Mouse (Mus musculus) spleen, adult 2 months (tissue): ENCODE data around the gene Slc13a5. TPM values are rescaled to one million over a fixed set of nuclear protein-coding genes. Genes with fewer than 3 reads are reported as not detected.
A peak's percentile ranks its signal among the peaks of the same experiment; 100 is the strongest.

Experiments used
- DNase-seq, 2 experiments: peaks; one replicate each; pipeline versions ENCODE4 v3.0.0 to v3.0.0-alpha.2; 2012 to 2021; ENCODE audit warnings: low spot score in 2 of 2, low read depth in 1 of 2
- H3K27ac ChIP-seq: fragments of 200-500 bp; 2 replicates; pipeline ENCODE4 v1.5.1; 2012; ENCODE audit warnings: low read length, inconsistent platforms; ENCODE audit not compliant: insufficient read depth
- H3K27me3 ChIP-seq: fragments of 200-500 bp; 2 replicates; pipeline ENCODE4 v1.6.1; 2012; ENCODE audit warnings: mild to moderate bottlenecking, moderate library complexity, low read length, inconsistent platforms; ENCODE audit not compliant: control insufficient read depth, insufficient read depth
- H3K36me3 ChIP-seq: fragments of 200-500 bp; 2 replicates; pipeline ENCODE4 v1.6.1; 2012; ENCODE audit warnings: mild to moderate bottlenecking, low read length, inconsistent platforms; ENCODE audit not compliant: control insufficient read depth, insufficient read depth
- H3K4me1 ChIP-seq: fragments of 200-500 bp; 2 replicates; pipeline ENCODE4 v1.6.1; 2011; ENCODE audit warnings: inconsistent platforms; ENCODE audit not compliant: control insufficient read depth, insufficient read depth, insufficient read length
- H3K4me3 ChIP-seq: fragments of 200-500 bp; 2 replicates; pipeline ENCODE4 v1.5.1; 2011; ENCODE audit warnings: mild to moderate bottlenecking, inconsistent platforms; ENCODE audit not compliant: insufficient read depth, insufficient read length; ENCODE audit errors: extremely low read depth
- CTCF ChIP-seq: fragments of 200-500 bp; IDR thresholded peaks from 2 replicates; pipeline ENCODE4 v1.5.1; 2011; ENCODE audit warnings: mild to moderate bottlenecking, inconsistent platforms; ENCODE audit not compliant: insufficient read depth, insufficient read length, insufficient replicate concordance; ENCODE audit errors: extremely low read depth
- POLR2A ChIP-seq: fragments of 200-500 bp; IDR thresholded peaks from 2 replicates; pipeline ENCODE4 v1.6.1; 2011; ENCODE audit warnings: low read depth, low read length, inconsistent platforms
- WGBS: fragments of 180-500 bp; shearing (Covaris S2); methylation state at CpG from one replicate; pipeline ENCODE4 v1.1.7; 2018; 5-methylcytosine and 5-hydroxymethylcytosine counted together
- polyA plus RNA-seq: library from polyadenylated mRNA; depleted of rRNA; stranded (reverse); fragments of >200 nt; gene quantifications from 2 replicates; pipeline ENCODE4 v1.2.3, GENCODE M21; 2012

Slc13a5 gene
- polyA plus RNA-seq, 1 experiment: not detected

- TF ChIP-seq POLR2A (no peak), CTCF (no peak)
- no peak for DNase-seq
- peak overlapping the region; percentile 70 for H3K27ac ChIP-seq
- H3K27me3 ChIP-seq: no peaks in the 10 kb centered on the region
- H3K36me3 ChIP-seq: peaks cover 14% of the 10 kb centered on the region
- peak overlapping the region; percentile 56 for H3K4me3 ChIP-seq
- H3K4me1 ChIP-seq: peaks cover 14% of the 10 kb centered on the region; the same call in 1 of the 2 replicates
- WGBS: 64% methylated on average over 7 of the region's 7 CpGs
These were observed 35.2 kb upstream of the Slc13a5 start for GRCm38 (mm10) chr11:72302230-72302629.

DNA sequence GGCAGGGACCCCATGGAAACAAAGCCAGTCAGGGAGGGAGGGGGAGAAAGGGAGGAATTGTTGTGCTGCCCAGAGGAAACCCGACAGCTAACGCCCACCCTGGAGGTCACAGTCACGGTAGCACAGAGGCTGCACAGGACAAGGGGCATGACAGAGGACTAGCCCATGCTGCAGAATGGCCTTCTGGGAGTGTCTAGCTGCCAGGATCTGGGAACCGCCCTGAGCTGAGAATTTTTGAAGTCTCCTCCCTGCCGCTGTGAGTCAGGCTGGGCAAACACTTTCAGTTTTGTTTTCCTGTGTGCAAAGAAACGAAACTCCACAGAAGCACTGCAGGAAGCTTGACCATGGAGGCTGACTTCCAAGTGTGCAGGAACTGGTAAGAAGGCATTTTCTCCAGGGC lies 34.3 kb upstream of the Slc13a5 start, which contains the start of gene Xaf1:
TSS of gene Xaf1 (plus strand) at position 296 of the 400 bp plus-strand sequence.
- Histone ChIP-seq H3K36me3 (peaks cover 10% of the 10 kb centered on the region), H3K4me3 (peak within 1 kb of the TSS; percentile 56), H3K27ac (peak within 1 kb of the TSS; percentile 70), H3K27me3 (no peaks in the 10 kb centered on the region), H3K4me1 (peaks cover 14% of the 10 kb centered on the region; the same call in 1 of the 2 replicates)
- WGBS: under 1% methylated on average over 6 of the region's 6 CpGs
- no peak; the same call in 1 of the 2 replicates for TF ChIP-seq POLR2A
- no peak for TF ChIP-seq CTCF
- DNase-seq: peak; percentile 29 to 51

DNA sequence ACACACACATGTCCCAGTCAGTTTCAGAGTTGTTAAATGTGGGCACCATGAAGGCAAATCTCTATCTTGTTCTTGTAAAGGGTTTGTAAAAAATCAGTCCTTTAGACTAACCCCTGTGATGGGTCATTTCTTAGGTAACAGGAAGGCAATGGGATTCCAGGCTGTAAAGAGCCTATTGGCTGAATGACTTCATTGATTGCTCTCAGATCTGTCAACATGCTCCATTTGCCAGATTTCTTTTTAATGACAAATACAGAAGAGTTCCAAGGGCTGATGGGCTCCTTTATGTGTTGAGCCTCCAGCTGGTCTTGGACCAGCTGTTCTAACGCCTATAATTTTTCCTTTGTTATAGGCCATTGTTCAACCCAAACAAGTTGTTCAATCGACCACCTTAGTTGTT lies 26.1 kb upstream of the Slc13a5 start:
- 94% methylated on average over 2 of the region's 2 CpGs for WGBS
- H3K4me3 ChIP-seq: no peak overlapping the region
- H3K4me1 ChIP-seq: no peaks in the 10 kb centered on the region
- DNase-seq: no peak
- no peaks in the 10 kb centered on the region for H3K27me3 ChIP-seq
- no peaks in the 10 kb centered on the region for H3K36me3 ChIP-seq
- no peak overlapping the region for H3K27ac ChIP-seq
- TF ChIP-seq POLR2A (no peak), CTCF (no peak)

GRCm38 (mm10) chr11:72287543-72287942 lies 20.5 kb upstream of the Slc13a5 start:
- H3K27ac ChIP-seq: no peak overlapping the region
- no peak for TF ChIP-seq POLR2A
- TF ChIP-seq CTCF: no peak
- H3K4me3 ChIP-seq: no peak overlapping the region
- H3K4me1 ChIP-seq: no peaks in the 10 kb centered on the region
- 86% methylated on average over 3 of the region's 3 CpGs for WGBS
- H3K36me3 ChIP-seq: no peaks in the 10 kb centered on the region
- H3K27me3 ChIP-seq: peaks cover 2% of the 10 kb centered on the region; the same call in 1 of the 2 replicates
- DNase-seq: no peak

GRCm38 (mm10) chr11:72287126-72287525 lies 20.1 kb upstream of the Slc13a5 start:
- no peak overlapping the region for H3K4me3 ChIP-seq
- 85% methylated on average over 2 of the region's 2 CpGs for WGBS
- peaks cover 2% of the 10 kb centered on the region; the same call in 1 of the 2 replicates for H3K27me3 ChIP-seq
- H3K36me3 ChIP-seq: no peaks in the 10 kb centered on the region
- no peak for TF ChIP-seq POLR2A
- TF ChIP-seq CTCF: no peak
- no peaks in the 10 kb centered on the region for H3K4me1 ChIP-seq
- H3K27ac ChIP-seq: no peak overlapping the region
- DNase-seq: no peak

GRCm38 (mm10) chr11:72286651-72287050 lies 19.6 kb upstream of the Slc13a5 start:
- 82% methylated on average over 3 of the region's 3 CpGs for WGBS
- H3K27ac ChIP-seq: no peak overlapping the region
- H3K27me3 ChIP-seq: peaks cover 2% of the 10 kb centered on the region; the same call in 1 of the 2 replicates
- H3K4me1 ChIP-seq: no peaks in the 10 kb centered on the region
- H3K36me3 ChIP-seq: no peaks in the 10 kb centered on the region
- no peak for TF ChIP-seq CTCF
- no peak for DNase-seq
- H3K4me3 ChIP-seq: no peak overlapping the region

DNA sequence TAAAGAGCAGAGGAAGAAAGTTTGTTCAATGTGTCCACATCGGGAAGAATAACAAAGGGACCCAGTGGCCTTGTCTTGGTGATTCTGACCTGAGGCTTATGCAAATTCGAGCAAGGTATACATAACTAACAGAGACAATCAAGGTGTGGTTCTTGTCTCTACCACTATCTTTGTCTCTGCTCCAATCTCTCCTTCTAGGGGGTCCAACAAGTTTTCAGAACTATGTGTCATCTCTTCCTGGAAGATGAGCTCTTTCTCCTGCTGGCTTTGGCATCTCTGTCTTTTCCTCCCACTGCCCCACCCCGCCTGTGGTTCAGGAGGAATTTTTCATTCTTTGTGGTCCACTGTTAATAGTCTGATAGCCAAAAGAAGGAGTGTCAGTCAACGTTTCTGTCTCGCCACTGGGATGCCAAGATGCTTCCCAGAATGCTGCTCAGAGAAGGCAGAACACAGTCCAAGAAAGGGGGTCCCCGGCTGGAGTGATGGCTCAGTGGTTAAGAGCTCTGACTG lies 19.0 kb upstream of the Slc13a5 start:
- no peak overlapping the region for H3K27ac ChIP-seq
- peaks cover 2% of the 10 kb centered on the region; the same call in 1 of the 2 replicates for H3K27me3 ChIP-seq
- no peak for DNase-seq
- H3K4me1 ChIP-seq: no peaks in the 10 kb centered on the region
- TF ChIP-seq CTCF: no peak
- TF ChIP-seq POLR2A: no peak
- WGBS: 73% methylated on average over 6 of the region's 6 CpGs
- H3K4me3 ChIP-seq: no peak overlapping the region
- no peaks in the 10 kb centered on the region for H3K36me3 ChIP-seq
